ENCODE assay signal across 25 mouse cellular contexts in the genomic region with DNA sequence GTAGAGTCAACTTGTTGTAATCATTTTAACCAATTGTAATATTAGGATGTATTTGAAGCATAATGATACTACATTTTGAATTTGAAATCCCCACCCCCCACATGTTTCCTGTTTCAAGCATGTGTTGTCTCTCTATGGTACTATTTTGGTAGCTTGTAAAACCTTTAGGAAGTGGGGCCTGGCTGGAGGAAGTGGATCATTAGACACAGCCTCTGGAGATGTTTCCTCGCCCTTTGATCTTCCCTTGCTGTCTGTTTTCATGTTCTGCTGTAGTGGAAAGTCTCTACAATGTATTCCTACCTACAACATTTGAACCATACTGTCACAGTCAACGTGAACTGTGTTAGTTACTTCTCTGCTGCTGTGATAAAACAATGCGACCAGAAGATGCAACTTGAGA.
DNase-seq lines count a peak whose midpoint lies in the region; ATAC-seq and TF ChIP-seq lines count a peak whose summit lies in the region.
"Had no signal": no experiment of that assay in that cellular context is flagged by ENCODE, and none has a peak within 500 bp of the region (broad histone marks: within the 10 kb centered on the region; RNA-seq: fewer than 3 reads in every experiment).

No protein-coding gene starts in this region.

- no peak overlapping the region for H3K9ac ChIP-seq in kidney, postnatal 0 days (ENCODE audit: low read depth, low read length)
- H3K9ac ChIP-seq in kidney, embryonic 16.5 days (replicated peaks; ENCODE audit: low read length), result no peak overlapping the region
- H3K9ac ChIP-seq: embryonic facial prominence, embryonic 12.5 days; forebrain, postnatal 0 days; hindbrain, embryonic 14.5 days; limb, embryonic 12.5 days; liver, postnatal 0 days; stomach, embryonic 15.5 days had no signal

- no peaks in the 10 kb centered on the region for H3K4me1 ChIP-seq in kidney, postnatal 0 days (replicated peaks; ENCODE audit: insufficient read depth, low read length)
- H3K4me1 ChIP-seq in kidney, embryonic 16.5 days (ENCODE audit: insufficient read depth, low read length), result no peaks in the 10 kb centered on the region
- H3K4me1 ChIP-seq: embryonic facial prominence, embryonic 12.5 days; limb, embryonic 12.5 days; midbrain, embryonic 10.5 days; stomach, embryonic 15.5 days had no signal

- no peaks in the 10 kb centered on the region for H3K36me3 ChIP-seq in kidney, postnatal 0 days (ENCODE audit: insufficient read depth, low read length)
- H3K36me3 ChIP-seq in kidney, embryonic 16.5 days (ENCODE audit: insufficient read depth, low read length), result no peaks in the 10 kb centered on the region
- H3K36me3 ChIP-seq: embryonic facial prominence, embryonic 12.5 days; limb, embryonic 12.5 days; midbrain, embryonic 10.5 days; stomach, embryonic 15.5 days had no signal

- H3K27ac ChIP-seq in kidney, postnatal 0 days, result no peak overlapping the region
- H3K27ac ChIP-seq in kidney, embryonic 16.5 days (ENCODE audit: low read length), result no peak overlapping the region
- H3K27ac ChIP-seq: embryonic facial prominence, embryonic 12.5 days; heart, adult 2 months; hindbrain, embryonic 14.5 days; limb, embryonic 12.5 days; midbrain, embryonic 10.5 days; stomach, embryonic 15.5 days had no signal

- H3K9me3 ChIP-seq in kidney, postnatal 0 days (replicated peaks; ENCODE audit: low read length), result no peaks in the 10 kb centered on the region
- no peaks in the 10 kb centered on the region for H3K9me3 ChIP-seq in kidney, embryonic 16.5 days (ENCODE audit: low read length)
- H3K9me3 ChIP-seq: embryonic facial prominence, embryonic 12.5 days; limb, embryonic 12.5 days; midbrain, embryonic 10.5 days; stomach, embryonic 15.5 days had no signal

- H3K27me3 ChIP-seq in kidney, postnatal 0 days (ENCODE audit: insufficient read depth, low read length), result no peaks in the 10 kb centered on the region
- H3K27me3 ChIP-seq in kidney, embryonic 16.5 days (ENCODE audit: insufficient read depth, low read length), result no peaks in the 10 kb centered on the region
- H3K27me3 ChIP-seq: embryonic facial prominence, embryonic 12.5 days; limb, embryonic 12.5 days; stomach, embryonic 15.5 days had no signal

- WGBS in kidney, postnatal 0 days, result 70% methylated on average over 3 of the region's 3 CpGs
- 75% methylated on average over 3 of the region's 3 CpGs for WGBS in kidney, embryonic 16.5 days

- DNase-seq in embryo, embryonic 10.5 days (ENCODE audit: low spot score), result peak; percentile 4
- no peak for DNase-seq in embryo, embryonic 11 days
- DNase-seq in kidney, postnatal 0 days (ENCODE audit: low spot score), result peak; percentile 41
- DNase-seq in lung, postnatal 10 days, result peak; percentile 10
- DNase-seq in lung, postnatal 14 days, result no peak
- no peak for DNase-seq in thymus, adult 18-20 months
- DNase-seq: adrenal gland, adult 2 months; cerebellum, adult 2 months; cerebellum, postnatal 36 days; forebrain, postnatal 0 days; gastrocnemius, postnatal 14 days; heart, adult 2 months; heart, postnatal 4 days; layer of hippocampus, postnatal 36 days; liver, postnatal 0 days; right cerebral cortex, adult 18-20 months; thymus, postnatal 36 days had no signal

- no peak for TF ChIP-seq CTCF in kidney, postnatal 0 days (IDR thresholded peaks at IDR 0.05; ENCODE audit: low read depth)

- no peak overlapping the region for H3K4me2 ChIP-seq in kidney, postnatal 0 days (ENCODE audit: low read length)
- no peak overlapping the region for H3K4me2 ChIP-seq in kidney, embryonic 16.5 days (replicated peaks; ENCODE audit: low read depth, low read length)
- H3K4me2 ChIP-seq: embryonic facial prominence, embryonic 12.5 days; hindbrain, embryonic 14.5 days; limb, embryonic 12.5 days; liver, embryonic 11.5 days; stomach, embryonic 15.5 days had no signal

- ATAC-seq in kidney, postnatal 0 days (replicated peaks; ENCODE audit: low FRiP score, low read depth), result no peak
- no peak for ATAC-seq in kidney, embryonic 16.5 days (ENCODE audit: low FRiP score, low TSS enrichment)
- peak; percentile 75 for ATAC-seq in megakaryocyte, adult 5-6 weeks (ENCODE audit: poor library complexity, severe bottlenecking)
- ATAC-seq: forebrain, postnatal 0 days; liver, postnatal 0 days had no signal

- no peak overlapping the region for H3K4me3 ChIP-seq in kidney, postnatal 0 days (replicated peaks; ENCODE audit: low read depth, low read length)
- no peak overlapping the region for H3K4me3 ChIP-seq in kidney, embryonic 16.5 days (ENCODE audit: low read length)
- H3K4me3 ChIP-seq: embryonic facial prominence, embryonic 12.5 days; heart, adult 2 months; limb, embryonic 12.5 days; midbrain, embryonic 10.5 days; stomach, embryonic 15.5 days had no signal

Comparison
In these comparisons a context has a peak if more than half of its experiments do, and no peak if none do; other contexts are left out.
1. DNase-seq: peak in embryo, embryonic 10.5 days (single experiment), kidney, postnatal 0 days (single experiment) and lung, postnatal 10 days (single experiment); none in embryo, embryonic 11 days (single experiment), lung, postnatal 14 days (single experiment) and thymus, adult 18-20 months (0 of 2).